18 mouse cellular contexts compared by ENCODE assay signal in the genomic region with DNA sequence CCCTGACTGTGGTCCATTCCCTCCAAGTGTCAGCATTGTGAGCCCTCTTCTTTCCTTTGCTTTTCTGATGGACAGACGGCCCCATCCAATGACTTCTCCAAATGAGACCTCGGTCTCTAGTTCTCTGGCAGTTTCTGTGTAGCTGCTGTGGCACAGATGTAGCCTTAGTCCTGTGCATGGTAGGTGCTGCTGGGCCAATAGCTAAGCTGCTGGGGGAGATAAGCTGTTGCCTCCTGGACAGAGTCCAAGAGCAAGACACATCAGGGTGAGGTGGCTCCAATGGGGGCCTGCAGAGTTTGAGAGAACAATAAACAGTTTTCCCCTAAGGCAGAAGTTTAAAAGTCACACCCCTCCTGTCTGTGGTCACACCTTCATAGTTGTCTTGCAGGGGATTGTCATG. TPM values are rescaled to one million over a fixed set of nuclear protein-coding genes. Genes with fewer than 3 reads are reported as not detected.
A peak's percentile ranks its signal among the peaks of the same experiment; 100 is the strongest.
DNase-seq lines count a peak whose midpoint lies in the region; ATAC-seq and TF ChIP-seq lines count a peak whose summit lies in the region.
"Had no signal": no experiment of that assay in that cellular context is flagged by ENCODE, and none has a peak within 500 bp of the region (broad histone marks: within the 10 kb centered on the region; RNA-seq: fewer than 3 reads in every experiment).

No protein-coding gene starts in this region.

- ATAC-seq in heart, embryonic 13.5 days (ENCODE audit: extremely low read depth, insufficient number of reproducible peaks, low FRiP score, low TSS enrichment), result no peak
- ATAC-seq in megakaryocyte progenitor cell, adult 5-6 weeks (replicated peaks; ENCODE audit: poor library complexity), result peak; percentile 44
- no peak for ATAC-seq in frontal cortex, adult (ENCODE audit: low TSS enrichment)
- ATAC-seq: forebrain, embryonic 16.5 days; intestine, embryonic 15.5 days; liver, postnatal 0 days had no signal

- H3K4me2 ChIP-seq in heart, embryonic 13.5 days, result peak overlapping the region; percentile 11; the same call in 1 of the 2 replicates
- H3K4me2 ChIP-seq: limb, embryonic 15.5 days had no signal

- no peak for TF ChIP-seq EP300 in heart, adult 2 months (IDR thresholded peaks at IDR 0.05; ENCODE audit: insufficient read depth, low read depth, low read length)

- H3K36me3 ChIP-seq in heart, embryonic 13.5 days, result no peaks in the 10 kb centered on the region
- no peaks in the 10 kb centered on the region for H3K36me3 ChIP-seq in heart, adult 2 months (ENCODE audit: control insufficient read depth, insufficient read depth, low read length)
- H3K36me3 ChIP-seq: intestine, embryonic 15.5 days; limb, embryonic 15.5 days; midbrain, embryonic 12.5 days had no signal

- no peak overlapping the region for H3K27ac ChIP-seq in heart, embryonic 13.5 days (replicated peaks)
- H3K27ac ChIP-seq in heart, adult 2 months, result no peak overlapping the region
- no peak overlapping the region; the same call in 1 of the 2 replicates for H3K27ac ChIP-seq in left cerebral cortex, adult 2 months
- H3K27ac ChIP-seq in cortical plate, adult 2 months (ENCODE audit: insufficient read depth, low read length), result no peak overlapping the region
- H3K27ac ChIP-seq: gastrocnemius, adult 2 months; intestine, embryonic 15.5 days; limb, embryonic 15.5 days; midbrain, embryonic 12.5 days had no signal

- intact Hi-C loops in heart, adult 2 months (cut with DNase I), result no loop called here
- intact Hi-C loops in left cerebral cortex, adult 2 months (cut with DNase I), result loop anchor here (5.0 to 10.0 kb wide), 2 partner anchors 111 to 774 kb away; no protein-coding TSS in a partner anchor

- no peak for DNase-seq in heart, adult 2 months
- no peak for DNase-seq in left cerebral cortex, adult 2 months (ENCODE audit: extremely low spot score in 1 of 2, low spot score in 2 of 2)
- DNase-seq in left cerebral cortex, adult 18-20 months (ENCODE audit: low spot score in 2 of 2), result no peak
- DNase-seq: adrenal gland, postnatal 36 days; cerebellum, adult 9-10 months; gastrocnemius, adult 2 months; heart, postnatal 10 days; liver, postnatal 0 days; spleen, adult 18-20 months; thymus, adult 18-20 months had no signal

- H3K79me2 ChIP-seq in heart, adult 2 months (replicated peaks; ENCODE audit: control insufficient read depth, insufficient read depth, low read length), result no peaks in the 10 kb centered on the region

- no peak for TF ChIP-seq CTCF in heart, adult 2 months (IDR thresholded peaks at IDR 0.05)
- no peak for TF ChIP-seq CTCF in left cerebral cortex, adult 2 months (IDR thresholded peaks at IDR 0.05)
- TF ChIP-seq CTCF in cortical plate, adult 2 months (IDR thresholded peaks at IDR 0.05; ENCODE audit: extremely low read depth, insufficient read depth, low read length), result no peak

- WGBS in heart, embryonic 13.5 days, result 56% methylated on average over 2 of the region's 2 CpGs
- 56% methylated on average over 2 of the region's 2 CpGs for WGBS in heart, adult 2 months

- no peaks in the 10 kb centered on the region for H3K9me3 ChIP-seq in heart, embryonic 13.5 days
- H3K9me3 ChIP-seq: intestine, embryonic 15.5 days; limb, embryonic 15.5 days; midbrain, embryonic 12.5 days had no signal

- TF ChIP-seq POLR2A in heart, adult 2 months (IDR thresholded peaks at IDR 0.05; ENCODE audit: insufficient read depth, low read depth, low read length), result no peak
- no peak for TF ChIP-seq POLR2A in cortical plate, adult 2 months (IDR thresholded peaks at IDR 0.05; ENCODE audit: extremely low read depth, insufficient read depth, low read length)

- no peak overlapping the region for H3K9ac ChIP-seq in heart, embryonic 13.5 days
- H3K9ac ChIP-seq in heart, adult 2 months (ENCODE audit: low read depth, low read length), result no peak overlapping the region
- H3K9ac ChIP-seq: intestine, embryonic 15.5 days; limb, embryonic 15.5 days; liver, postnatal 0 days; midbrain, embryonic 12.5 days had no signal

- peaks cover 24% of the 10 kb centered on the region for H3K4me1 ChIP-seq in heart, embryonic 13.5 days
- H3K4me1 ChIP-seq in heart, adult 2 months (ENCODE audit: control insufficient read depth, insufficient read depth, low read length), result no peaks in the 10 kb centered on the region
- H3K4me1 ChIP-seq in cortical plate, adult 2 months (ENCODE audit: control insufficient read depth, insufficient read depth, low read length), result peaks cover 2% of the 10 kb centered on the region

- peaks cover 26% of the 10 kb centered on the region for H3K27me3 ChIP-seq in heart, embryonic 13.5 days (replicated peaks)
- H3K27me3 ChIP-seq in heart, adult 2 months (ENCODE audit: control insufficient read depth, insufficient read depth, low read length), result no peaks in the 10 kb centered on the region

- H3K4me3 ChIP-seq in heart, embryonic 13.5 days, result no peak overlapping the region
- H3K4me3 ChIP-seq in heart, adult 2 months, result no peak overlapping the region
- H3K4me3 ChIP-seq in left cerebral cortex, adult 2 months, result peak overlapping the region; percentile 54
- H3K4me3 ChIP-seq in cortical plate, adult 2 months (ENCODE audit: insufficient read depth, low read length), result peak overlapping the region; percentile 60
- H3K4me3 ChIP-seq: gastrocnemius, adult 2 months; intestine, embryonic 15.5 days; midbrain, embryonic 12.5 days had no signal

RNA-seq across cellular contexts. Expression of a gene that starts 2.0 kb away (rescaled TPM):
- polyA plus RNA-seq in heart, embryonic 13.5 days (2015; fragmentation: Nextera tagmentation; extraction: Ambion mirVana), result 2.7 and 2.8 TPM in 2 replicates
- total RNA-seq in heart, adult 2 months (2021), result 1 to 10 TPM; 2.9 to 4.5 TPM
- polyA plus RNA-seq in heart, adult 2 months (2012; rRNA removed), result 0.82 and 3.7 TPM in 2 replicates
- total RNA-seq in left cerebral cortex, adult 2 months (2021), result 10 to 100 TPM; 84.1 to 84.2 TPM
- 100 to 1,000 TPM; 100 to 102 TPM for total RNA-seq in left cerebral cortex, adult 18-20 months (2021)
- 43.0 and 50.9 TPM in 2 replicates for polyA plus RNA-seq in cortical plate, adult 2 months (2012; rRNA removed)
- 0.07 and 0.37 TPM in 2 replicates for total RNA-seq in megakaryocyte progenitor cell, adult 5-6 weeks (2015)
- 1.0 and 1.7 TPM in 2 replicates for total RNA-seq in megakaryocyte progenitor cell, adult 5-6 weeks (2017)

Comparison
In these comparisons a context has a peak if more than half of its experiments do, and no peak if none do; other contexts are left out.
1. H3K4me3 ChIP-seq: peak in left cerebral cortex, adult 2 months (single experiment) and cortical plate, adult 2 months (single experiment); none in heart, embryonic 13.5 days (single experiment) and heart, adult 2 months (single experiment).
2. RNA of a gene that starts 2.0 kb away (total RNA-seq): 100 to 102 TPM in left cerebral cortex, adult 18-20 months and 84.1 to 84.2 TPM in left cerebral cortex, adult 2 months; 2.9 to 4.5 TPM in heart, adult 2 months and 0.07 to 1.7 TPM in megakaryocyte progenitor cell, adult 5-6 weeks; every median in the first group is over 10 times any median in the second.